Mouse (Mus musculus): ENCODE measurements around the gene Pi4k2a. TPM values are rescaled to one million over a fixed set of nuclear protein-coding genes. Genes with fewer than 3 reads are reported as not detected.

The Pi4k2a gene
- 10 to 100 TPM; 16.7 to 19.5 TPM for total RNA-seq (2021)

DNA sequence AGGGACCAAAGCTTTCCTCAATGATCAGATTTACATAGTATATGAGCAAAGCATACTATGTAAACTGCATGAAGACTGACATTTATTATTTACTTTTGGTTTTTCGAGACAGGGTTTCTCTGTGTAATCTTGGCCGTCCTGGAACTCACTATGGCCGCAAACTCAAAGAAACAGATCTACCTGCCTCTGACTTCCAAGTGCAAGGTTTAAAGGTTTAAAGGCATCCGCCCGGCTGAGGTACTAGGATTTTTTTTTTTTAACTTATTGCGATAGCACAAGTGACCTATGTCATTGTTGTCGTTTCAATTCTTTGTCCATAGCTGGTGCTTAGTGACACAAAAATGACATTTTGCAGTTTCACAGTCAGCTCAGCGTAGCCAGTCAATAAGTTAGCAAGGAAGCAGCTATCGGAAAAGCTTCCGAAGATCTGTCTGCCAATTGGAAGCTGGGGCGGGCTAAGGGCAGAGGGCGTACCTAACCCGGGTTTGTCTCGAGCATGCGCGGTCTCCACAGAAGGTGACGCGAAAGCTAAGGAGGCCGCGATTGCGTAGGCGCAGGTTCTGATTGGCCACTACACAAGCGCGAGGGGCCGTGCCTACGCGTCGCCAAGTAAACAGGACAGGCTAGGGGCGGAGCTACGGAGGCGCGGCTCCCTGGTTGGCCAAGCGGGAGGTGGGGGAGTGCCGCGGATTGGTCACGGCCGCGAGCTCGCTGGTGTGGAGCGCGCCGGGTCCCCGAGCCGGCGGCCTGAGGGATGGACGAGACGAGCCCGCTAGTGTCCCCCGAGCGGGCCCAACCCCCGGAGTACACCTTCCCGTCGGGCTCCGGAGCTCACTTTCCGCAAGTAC, at the start of gene Pi4k2a:
Gene Pi4k2a (plus strand): TSS at position 723 of the 848 bp plus-strand sequence.
- DNase-seq = peak; percentile 98

DNA sequence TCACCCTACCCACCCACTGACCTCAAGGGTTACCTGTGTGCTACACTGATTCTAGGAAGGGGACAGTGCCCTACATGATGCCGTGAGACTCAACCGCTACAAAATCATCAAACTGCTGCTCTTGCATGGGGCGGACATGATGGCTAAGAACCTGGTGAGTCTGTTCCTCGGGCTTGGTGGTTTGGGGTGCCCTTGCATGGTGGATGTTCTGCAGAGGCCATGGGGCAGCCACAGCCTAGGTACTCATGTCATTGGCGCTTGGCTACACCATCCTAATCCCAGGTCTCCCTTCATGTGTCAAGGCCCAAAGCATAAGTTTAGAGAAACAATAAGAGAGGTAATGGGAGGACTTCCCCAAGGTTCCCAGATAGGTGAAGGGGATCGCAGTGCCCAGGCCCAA, 46.3 kb upstream of the Pi4k2a start:
- no peak for DNase-seq

DNA sequence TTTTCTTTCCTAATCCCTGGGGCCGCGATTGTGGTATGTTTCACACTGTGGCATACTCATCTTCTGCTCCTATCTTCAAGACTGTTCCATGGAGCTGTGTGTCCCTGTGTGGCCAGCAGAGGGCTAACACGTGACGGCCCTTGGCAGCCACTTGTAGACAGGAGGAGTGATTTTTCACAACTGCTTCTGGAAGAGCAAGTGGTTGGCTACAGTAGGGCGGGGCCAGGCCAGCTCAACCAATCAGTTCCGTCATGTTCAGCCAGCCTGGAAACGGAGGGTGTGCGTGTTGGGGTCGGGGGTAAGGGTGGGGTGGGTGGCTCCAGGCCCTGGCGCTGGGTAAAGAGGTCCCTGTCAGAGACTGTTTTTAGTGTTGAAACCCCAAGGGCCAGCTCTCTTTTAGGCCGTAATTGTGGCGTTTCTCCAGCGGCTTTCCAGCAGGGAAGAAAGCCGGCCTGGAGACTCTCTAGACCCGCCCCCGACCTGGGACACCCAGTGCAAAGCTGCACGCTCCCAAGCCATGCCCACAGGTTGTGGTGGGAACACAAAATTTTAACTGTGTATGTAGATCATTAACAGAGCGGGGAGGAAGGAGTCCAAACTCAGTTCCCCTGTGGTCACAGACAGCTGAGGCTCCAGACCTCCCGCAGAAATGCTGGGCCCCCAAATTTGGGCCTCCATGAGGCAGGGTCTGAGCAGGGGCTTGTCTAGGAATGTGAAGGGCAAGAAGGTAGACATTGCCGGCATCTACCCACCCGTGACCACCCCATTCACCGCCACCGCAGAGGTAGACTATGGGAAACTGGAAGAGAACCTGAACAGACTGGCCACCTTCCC, 44.8 kb upstream of the Pi4k2a start, which contains the start of gene Hoga1:
Gene Hoga1 (plus strand): TSS at position 342 of the 834 bp plus-strand sequence.
- peak; percentile 86 for DNase-seq

DNA sequence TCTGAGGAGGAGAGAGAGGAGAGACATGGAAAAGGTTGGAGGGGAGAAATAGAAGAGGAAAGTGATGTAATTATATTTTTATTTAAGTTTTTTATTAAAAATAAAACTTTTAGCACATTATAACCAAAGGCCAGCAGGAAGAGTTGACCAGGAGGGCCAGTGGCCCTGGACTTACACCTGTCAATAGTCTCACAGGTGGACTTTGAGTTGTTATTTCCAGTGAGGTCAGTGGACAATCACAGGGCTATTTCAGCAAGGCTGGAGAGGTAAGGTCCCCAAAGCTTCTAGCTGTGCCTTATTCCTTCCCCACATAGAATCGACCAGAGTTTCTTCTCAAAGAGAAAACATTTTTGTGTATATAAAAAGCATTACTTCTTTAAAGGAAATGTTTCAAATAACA, 40.0 kb upstream of the Pi4k2a start:
- no peak for DNase-seq

DNA sequence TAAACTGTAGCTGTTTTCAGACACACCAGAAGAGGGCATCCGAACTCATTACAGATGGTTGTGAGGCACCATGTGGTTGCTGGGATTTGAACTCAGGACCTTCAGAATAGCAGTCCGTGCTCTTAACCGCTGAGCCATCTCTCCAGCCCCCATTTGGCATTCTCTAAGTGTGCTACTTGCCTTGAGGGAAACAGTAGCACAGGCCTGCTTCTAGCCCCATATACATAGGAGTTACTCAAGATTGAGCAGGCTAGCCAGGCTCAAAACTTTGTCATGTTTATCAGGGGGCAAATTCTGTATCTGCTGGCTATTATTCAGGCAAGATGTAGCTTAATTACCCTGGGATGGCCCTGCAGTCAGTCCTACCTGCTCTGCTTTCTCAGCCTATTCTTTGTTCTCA, 38.9 kb upstream of the Pi4k2a start:
- DNase-seq = no peak

DNA sequence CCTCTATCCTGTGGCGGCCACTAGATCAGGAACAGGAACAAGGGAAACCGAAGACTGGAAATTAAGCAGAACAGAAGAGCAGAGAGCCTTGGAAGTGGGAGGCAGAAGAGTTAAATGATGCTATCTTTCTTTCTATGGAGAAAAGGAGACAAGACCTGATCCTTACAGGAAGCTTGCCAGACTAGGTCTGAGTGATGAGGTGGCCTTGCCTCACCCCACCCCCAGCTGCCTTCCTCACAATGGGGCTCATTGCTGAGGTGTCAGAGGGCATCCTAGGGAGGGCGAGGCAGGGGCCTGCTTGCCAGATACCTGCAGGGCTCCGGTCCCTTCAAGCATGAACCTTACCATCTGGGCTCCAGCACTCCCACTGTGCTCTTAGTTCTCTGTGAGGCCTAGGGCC, 38.3 kb upstream of the Pi4k2a start, which contains the start of gene 4933411K16Rik:
Gene 4933411K16Rik (plus strand): TSS at position 301 of the 400 bp plus-strand sequence.
- DNase-seq = no peak

DNA sequence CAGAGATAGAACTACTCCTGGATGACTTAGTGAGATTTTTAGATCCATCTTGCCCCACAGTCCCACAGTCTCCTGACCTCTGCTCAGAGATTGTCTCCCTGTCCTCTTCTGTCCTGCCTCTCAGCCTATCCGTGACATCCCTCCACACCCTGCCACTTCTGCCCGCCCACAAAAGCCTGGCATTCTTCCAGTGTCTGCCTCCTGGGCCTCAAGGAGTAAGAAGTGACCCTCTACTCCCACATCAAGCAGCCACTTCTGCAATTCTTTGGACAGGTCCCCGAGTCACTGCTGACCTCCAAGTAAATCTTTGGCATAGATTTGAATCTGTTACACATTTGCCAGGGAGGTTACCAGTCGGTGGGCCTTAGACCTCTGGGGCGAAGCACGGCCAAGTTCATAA, 36.0 kb upstream of the Pi4k2a start:
- DNase-seq = no peak

DNA sequence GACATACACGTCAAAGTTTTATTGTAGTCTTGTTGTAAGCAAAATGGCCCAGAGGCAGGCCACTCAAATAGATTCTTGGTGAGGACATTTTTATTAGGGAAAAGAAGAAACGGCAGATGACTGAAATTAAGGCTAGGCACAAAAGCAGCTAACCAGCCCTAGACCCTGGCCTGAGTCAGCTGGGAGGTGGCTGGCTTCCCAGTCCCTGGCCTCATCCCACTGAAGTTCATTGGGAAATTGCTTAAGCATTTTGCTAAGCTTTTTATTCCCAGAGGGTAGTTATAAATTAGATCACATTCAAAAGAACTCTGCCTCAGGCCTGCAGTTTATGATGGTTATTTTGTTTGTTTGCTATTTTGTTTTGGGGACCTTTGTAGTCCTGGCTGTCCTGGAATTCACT, 34.4 kb upstream of the Pi4k2a start:
- peak; percentile 64 for DNase-seq

DNA sequence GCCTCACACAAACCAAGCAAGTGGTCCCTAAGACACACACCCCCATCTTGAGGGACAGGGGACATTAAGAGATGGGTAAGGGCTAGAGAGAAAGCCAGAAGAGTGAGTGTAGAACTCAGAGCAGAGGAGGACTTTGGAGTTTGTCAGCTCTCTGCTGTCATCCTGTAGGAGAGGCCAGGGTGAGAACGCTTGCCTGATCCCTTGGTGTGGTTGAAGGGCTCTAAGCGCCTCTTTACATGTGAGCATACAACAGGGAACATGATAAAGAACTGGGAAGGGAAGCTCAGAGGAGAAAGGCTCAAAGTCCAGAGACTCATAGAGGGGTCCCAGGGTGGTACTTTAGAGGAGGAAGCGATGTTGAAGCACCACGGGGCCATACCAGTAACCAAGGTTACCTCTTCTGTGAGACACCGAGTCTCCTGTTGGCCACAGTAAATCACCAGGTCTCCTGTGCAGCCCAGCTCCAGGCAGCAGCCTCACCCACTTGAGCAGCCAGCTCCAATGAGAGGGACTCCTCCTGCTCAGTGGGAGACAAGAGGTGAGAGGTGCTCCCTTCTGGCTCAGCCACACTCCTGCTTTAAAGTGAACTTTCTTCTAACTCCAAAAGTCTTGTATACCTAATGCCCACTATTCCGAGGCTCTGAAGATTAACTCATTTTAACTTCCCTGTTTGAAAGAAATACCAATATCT, 33.4 kb upstream of the Pi4k2a start:
- no peak for DNase-seq

DNA sequence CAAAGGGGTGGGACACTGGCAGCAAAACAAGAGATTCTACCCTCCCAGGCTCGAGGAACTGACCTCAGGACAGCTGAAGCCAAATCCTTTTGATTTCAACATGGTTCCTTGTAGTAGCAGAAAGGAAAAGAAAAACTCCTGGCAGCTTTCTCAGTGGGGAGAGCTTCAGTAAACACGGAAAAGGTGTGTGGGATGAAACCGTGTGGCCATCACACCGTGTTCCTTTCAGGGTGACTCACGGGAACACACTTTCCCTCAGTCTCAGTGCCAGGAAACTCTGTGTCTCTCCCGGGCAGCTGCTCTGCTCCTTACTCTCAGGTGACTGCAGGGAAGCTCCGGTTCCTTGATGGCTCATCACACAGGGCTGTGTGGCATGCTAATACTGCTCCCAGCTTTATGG, 31.8 kb upstream of the Pi4k2a start:
- no peak for DNase-seq

DNA sequence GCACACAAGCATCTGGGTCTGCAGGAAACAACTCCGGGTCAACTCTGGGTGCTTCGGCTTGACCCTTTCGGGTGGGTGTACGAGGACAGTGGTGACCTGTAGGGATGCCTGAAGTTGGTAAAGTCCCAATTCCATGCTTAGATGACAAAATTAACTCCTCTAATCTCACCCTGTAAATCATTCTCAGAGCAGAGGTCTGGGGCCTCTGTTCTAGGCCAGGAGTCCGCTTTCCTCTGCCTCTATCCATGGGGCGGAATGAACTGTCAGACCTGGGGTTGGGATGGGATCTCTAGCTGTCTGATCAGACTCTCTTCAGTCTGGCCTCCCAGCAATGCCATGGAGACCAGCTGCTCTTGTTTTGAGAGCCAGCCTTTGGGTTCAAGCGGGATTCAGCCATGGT, 28.8 kb upstream of the Pi4k2a start:
- no peak for DNase-seq

DNA sequence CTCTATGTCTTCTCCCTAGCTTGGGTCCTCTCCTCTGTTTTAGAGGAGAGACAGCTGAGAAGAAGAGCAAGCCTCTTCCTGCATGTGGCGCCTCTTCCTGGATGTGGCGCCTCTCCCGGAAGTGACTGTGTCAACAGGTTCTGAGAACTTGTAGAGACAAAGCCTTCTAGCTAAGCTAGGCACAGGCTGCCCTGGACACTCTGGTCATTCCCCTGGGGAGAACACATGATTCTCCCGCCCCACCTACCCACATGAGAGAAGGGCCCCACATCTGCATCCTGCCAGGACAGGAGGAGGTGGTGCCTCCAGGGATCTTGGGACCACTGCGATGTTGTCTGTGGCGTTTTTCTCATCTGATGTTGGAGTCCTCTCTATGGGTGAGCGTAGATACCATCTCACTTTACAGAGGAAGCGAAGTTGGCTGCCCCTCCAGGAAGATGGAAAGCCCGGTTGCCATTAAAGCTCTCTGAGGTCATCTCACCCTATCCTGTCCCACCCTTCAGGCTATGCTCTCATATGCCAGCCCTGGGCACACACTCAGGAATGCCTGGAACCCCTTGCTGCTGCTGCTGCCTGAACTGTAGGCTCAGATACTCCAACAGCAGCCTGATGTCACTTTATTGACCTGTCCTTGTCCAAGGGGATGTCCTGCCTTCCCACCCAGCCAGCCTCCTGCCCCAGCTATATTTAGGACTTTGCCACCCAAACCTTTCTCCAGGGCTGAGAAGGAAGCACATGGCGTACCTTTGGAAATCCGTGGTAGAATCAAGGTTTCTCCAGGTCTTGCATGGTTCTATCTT, 21.6 kb upstream of the Pi4k2a start:
- DNase-seq = no peak

DNA sequence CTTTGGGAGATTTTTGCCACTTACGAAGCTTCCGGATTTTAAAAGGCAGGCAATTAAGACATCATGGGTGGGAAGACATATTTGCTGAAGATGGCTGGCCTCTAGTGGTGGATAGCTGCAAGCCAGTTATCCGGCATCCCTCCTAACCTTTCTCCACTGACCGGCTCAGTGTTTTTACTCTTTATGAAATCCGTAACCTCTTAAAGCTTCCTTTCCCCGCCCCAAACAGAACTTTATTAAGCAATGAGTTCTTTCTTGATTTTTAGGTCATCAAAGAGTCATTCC, 21.1 kb upstream of the Pi4k2a start:
- peak; percentile 29 for DNase-seq

DNA sequence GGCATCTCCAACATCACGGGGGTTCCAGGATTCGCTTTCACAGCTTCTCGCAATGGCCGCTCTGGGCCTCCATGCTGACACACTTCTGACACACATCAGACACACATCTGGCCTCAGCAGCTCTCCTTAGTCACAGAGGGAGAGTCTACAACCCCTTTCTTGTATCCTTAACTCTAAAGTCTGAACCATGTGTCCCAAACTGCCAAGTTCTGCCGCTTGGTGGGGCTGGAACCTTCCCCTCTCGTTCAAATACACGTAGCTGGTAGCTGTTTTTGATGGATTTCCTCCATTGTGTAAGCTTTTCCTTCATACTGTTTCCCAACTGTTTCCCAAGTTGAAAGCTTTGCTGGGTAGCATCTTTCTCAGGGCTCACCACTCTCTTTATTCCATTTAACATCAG, 19.0 kb upstream of the Pi4k2a start:
- DNase-seq = no peak

DNA sequence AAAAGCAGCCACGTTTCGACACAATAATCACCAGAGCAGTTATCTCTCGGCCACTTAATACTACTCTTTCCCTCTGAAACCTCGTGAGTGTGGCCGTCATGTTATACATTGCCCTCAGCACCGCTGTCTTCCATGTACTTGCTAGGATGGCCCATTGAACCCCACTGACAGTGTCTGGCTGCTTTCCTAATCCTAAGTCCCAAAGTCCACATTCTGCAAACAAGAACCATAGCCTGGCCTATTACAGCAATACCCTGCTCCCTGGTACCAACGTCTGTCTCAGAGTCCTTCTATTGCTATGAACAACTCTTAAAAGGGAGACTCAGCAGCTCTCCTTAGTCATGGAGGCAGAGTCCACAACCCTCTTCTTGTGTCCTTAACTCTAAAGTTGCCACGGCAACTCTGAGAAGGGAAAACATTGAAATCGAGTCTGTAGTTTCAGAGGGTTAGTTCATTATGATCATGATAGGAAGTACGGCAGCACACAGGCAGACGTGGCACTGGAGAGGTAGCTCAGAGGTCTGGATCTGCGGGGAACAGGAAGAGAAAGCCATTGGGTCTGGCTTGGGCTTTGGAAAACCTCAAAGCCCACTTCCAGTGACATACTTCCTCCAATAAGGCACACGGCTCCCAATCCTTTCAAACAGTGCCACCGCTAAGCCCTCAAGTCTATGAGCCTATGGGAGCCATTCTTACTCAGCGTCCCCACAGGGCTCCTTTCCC, 18.2 kb upstream of the Pi4k2a start:
- DNase-seq = no peak

DNA sequence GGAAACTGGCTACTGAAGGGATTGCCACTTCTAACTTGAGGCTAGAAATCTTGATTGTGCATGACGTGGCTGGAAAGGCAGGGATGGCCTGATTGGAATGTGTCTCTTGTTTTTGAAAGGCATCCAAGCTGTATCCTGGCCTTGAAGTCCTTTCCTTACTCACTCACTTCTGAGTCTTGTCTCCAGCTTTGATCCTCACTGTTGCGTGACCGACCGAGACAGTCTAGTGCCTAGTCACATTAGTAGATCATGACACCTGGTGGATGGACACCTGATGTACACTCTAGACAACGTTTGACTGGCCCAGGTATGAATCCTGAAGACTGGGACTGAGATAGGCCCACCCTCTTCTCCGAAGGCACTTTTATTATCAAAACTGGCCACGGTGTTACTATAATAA, 17.5 kb upstream of the Pi4k2a start:
- no peak for DNase-seq

DNA sequence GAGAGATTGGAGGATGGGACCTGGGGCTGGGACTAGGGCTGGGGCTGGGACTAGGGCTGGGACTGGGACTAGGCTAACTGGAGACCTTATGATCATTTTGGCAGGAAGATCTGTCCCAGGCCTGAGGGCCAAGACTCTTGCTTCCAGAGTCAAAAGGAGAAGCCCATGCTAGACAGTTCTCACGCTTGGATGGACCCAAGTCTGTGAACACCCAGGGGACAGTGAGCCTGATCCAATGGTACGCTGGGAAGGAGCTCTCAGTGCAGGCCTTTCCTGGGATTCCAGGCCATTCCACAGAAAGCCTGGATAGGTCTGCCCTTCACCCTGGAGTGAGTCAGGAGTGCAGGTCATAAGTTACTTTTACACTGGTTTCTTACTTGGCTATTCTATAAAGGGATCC, 15.2 kb upstream of the Pi4k2a start:
- DNase-seq = no peak

DNA sequence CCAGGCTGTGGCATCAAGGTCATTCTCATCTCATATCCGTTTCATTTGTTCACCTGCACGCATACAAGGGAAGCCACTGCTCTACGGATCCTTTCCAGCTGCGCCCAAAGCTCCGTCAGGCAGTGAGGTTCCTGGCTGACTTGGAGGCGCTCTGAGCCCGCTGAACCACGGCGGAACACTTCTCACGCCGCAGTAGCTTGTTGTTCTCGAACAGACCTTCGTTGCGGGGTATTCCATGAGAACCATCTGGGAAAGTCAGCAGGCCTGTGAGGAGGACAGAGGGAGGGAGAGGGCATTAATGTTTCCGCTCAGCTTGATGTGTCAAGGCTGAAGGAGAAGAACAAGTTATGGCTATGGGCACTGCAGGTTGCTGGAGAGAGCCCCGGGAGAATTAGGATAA, 14.3 kb upstream of the Pi4k2a start:
- no peak for DNase-seq

DNA sequence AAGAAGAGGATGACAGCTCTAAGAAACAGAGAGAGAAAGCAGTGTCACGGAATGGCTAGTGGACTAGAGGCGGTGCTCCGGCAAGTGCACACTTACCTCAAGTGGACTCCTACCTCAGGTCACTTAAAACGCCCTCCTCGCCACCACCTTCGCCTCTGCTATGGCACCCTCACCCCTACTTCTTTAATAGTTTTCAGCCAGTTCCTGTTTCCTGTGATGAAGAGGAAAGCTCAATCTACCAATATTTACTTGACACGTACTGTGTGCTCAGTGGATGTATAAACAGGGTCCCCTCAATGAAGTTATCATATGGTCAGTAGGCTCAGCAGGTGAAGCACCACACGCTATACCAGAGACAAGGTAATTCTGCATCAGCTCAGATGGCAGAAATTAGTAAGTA, 11.7 kb upstream of the Pi4k2a start:
- no peak for DNase-seq

DNA sequence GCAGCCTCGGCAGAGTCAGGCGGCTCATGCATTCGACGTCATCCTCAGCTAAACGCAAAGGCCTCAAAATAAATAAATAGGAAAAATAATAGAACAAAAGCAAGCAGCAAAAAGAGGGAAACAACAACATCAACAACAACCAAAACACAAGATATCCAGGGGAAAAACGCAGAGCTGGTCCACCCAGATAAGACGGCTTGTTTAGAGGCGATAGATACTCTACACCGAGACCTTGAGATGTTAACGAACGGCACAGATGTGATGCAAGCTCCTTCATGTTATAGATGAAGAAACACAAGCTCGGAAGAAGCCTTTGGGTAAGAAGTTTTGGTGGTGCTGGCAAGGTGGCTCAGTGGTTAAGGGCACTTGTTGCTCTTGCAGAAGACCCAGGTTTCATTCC, 11.3 kb upstream of the Pi4k2a start:
- no peak for DNase-seq

DNA sequence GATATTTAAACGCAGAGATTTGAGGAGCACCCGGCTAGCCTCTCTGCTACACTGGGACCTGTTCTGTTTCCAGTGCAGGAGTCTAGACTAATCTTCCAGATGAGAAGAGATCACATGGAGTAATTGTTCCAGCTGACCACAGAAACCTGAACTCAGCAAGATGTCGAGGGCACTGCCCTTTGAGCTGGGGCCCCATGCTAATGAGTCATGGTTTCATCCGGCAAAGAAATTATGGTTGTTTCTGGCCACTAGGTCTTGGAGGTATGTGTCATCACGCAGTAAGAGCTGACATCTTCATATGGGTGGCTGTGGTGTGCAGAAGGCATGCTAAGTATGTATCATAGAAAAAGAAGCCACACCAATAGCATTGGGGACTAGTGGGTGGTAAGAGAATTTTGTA, 10.3 kb upstream of the Pi4k2a start:
- no peak for DNase-seq

DNA sequence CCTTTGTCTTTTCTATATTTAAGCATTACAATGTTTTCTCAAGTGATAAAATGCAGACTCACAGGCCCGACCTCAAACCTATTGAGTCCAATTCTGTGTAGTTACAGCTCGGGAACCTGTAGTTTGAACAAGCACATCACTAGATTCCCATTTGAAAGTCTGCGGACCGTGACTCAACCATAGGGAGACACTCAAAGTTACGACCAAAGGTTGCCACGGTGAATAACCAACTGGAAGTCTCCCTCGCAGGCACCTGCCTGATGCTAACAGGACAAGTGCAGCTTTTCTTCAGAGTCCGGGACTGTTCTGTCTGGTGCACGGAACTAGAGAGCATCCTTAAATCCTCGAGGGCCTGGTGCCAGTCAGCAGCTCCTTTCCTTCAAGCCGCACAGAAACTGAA, 9.8 kb upstream of the Pi4k2a start:
- no peak for DNase-seq
